8 mouse cellular contexts compared by ENCODE assay signal in genomic region chr1:135850722-135851512, GRCm38 (mm10). TPM values are rescaled to one million over a fixed set of nuclear protein-coding genes. Genes with fewer than 3 reads are reported as not detected.
DNase-seq lines count a peak whose midpoint lies in the region; ATAC-seq and TF ChIP-seq lines count a peak whose summit lies in the region.
"Had no signal": no experiment of that assay in that cellular context is flagged by ENCODE, and none has a peak within 500 bp of the region (broad histone marks: within the 10 kb centered on the region; RNA-seq: fewer than 3 reads in every experiment).

No protein-coding gene starts in this region.

- no peak for TF ChIP-seq POLR2A in cortical plate, adult 2 months (IDR thresholded peaks at IDR 0.05; ENCODE audit: extremely low read depth, insufficient read depth, low read length)

- ATAC-seq in midbrain, postnatal 0 days (ENCODE audit: low FRiP score) = no peak
- ATAC-seq in midbrain, embryonic 13.5 days = no peak
- ATAC-seq in kidney, postnatal 0 days (replicated peaks; ENCODE audit: low FRiP score, low read depth) = no peak

- no peak overlapping the region for H3K4me3 ChIP-seq in midbrain, postnatal 0 days (ENCODE audit: low read depth, low read length)
- no peak overlapping the region for H3K4me3 ChIP-seq in midbrain, embryonic 13.5 days (replicated peaks)
- no peak overlapping the region for H3K4me3 ChIP-seq in cortical plate, adult 2 months (ENCODE audit: insufficient read depth, low read length)
- H3K4me3 ChIP-seq in kidney, postnatal 0 days (replicated peaks; ENCODE audit: low read depth, low read length) = no peak overlapping the region
- H3K4me3 ChIP-seq: embryonic facial prominence, embryonic 13.5 days had no signal

- no peaks in the 10 kb centered on the region for H3K4me1 ChIP-seq in midbrain, postnatal 0 days (ENCODE audit: insufficient read depth, low read length)
- peaks cover 19% of the 10 kb centered on the region for H3K4me1 ChIP-seq in midbrain, embryonic 13.5 days (replicated peaks)
- no peaks in the 10 kb centered on the region for H3K4me1 ChIP-seq in cortical plate, adult 2 months (ENCODE audit: control insufficient read depth, insufficient read depth, low read length)
- H3K4me1 ChIP-seq in kidney, postnatal 0 days (replicated peaks; ENCODE audit: insufficient read depth, low read length) = no peaks in the 10 kb centered on the region

- peak; percentile 43 for DNase-seq in midbrain, postnatal 0 days (ENCODE audit: low spot score)
- DNase-seq in NIH3T3 (ENCODE audit: low read depth) = peak; percentile 85
- DNase-seq in kidney, postnatal 0 days (ENCODE audit: low spot score) = peak; percentile 54
- peak; percentile 46 for DNase-seq in lung, postnatal 36 days
- no peak for DNase-seq in cerebellum, adult 8-10 months

- no peak overlapping the region for H3K4me2 ChIP-seq in midbrain, postnatal 0 days (ENCODE audit: low read depth, low read length, poor library complexity, severe bottlenecking)
- no peak overlapping the region for H3K4me2 ChIP-seq in midbrain, embryonic 13.5 days (replicated peaks)
- no peak overlapping the region for H3K4me2 ChIP-seq in kidney, postnatal 0 days (ENCODE audit: low read length)
- H3K4me2 ChIP-seq: embryonic facial prominence, embryonic 13.5 days had no signal

- WGBS in midbrain, postnatal 0 days = 74% methylated on average over 11 of the region's 12 CpGs
- WGBS in midbrain, embryonic 13.5 days = 69% methylated on average over 12 of the region's 12 CpGs
- 72% methylated on average over 12 of the region's 12 CpGs for WGBS in kidney, postnatal 0 days

- H3K36me3 ChIP-seq in midbrain, postnatal 0 days (ENCODE audit: insufficient read depth, low read length) = no peaks in the 10 kb centered on the region
- H3K36me3 ChIP-seq in midbrain, embryonic 13.5 days = no peaks in the 10 kb centered on the region
- H3K36me3 ChIP-seq in kidney, postnatal 0 days (ENCODE audit: insufficient read depth, low read length) = no peaks in the 10 kb centered on the region
- H3K36me3 ChIP-seq: embryonic facial prominence, embryonic 13.5 days had no signal

- H3K27me3 ChIP-seq in midbrain, postnatal 0 days (ENCODE audit: insufficient read depth, low read length) = no peaks in the 10 kb centered on the region
- H3K27me3 ChIP-seq in midbrain, embryonic 13.5 days = no peaks in the 10 kb centered on the region
- no peaks in the 10 kb centered on the region for H3K27me3 ChIP-seq in kidney, postnatal 0 days (ENCODE audit: insufficient read depth, low read length)
- H3K27me3 ChIP-seq: embryonic facial prominence, embryonic 13.5 days had no signal

- H3K9me3 ChIP-seq in midbrain, postnatal 0 days (ENCODE audit: low read length) = no peaks in the 10 kb centered on the region
- no peaks in the 10 kb centered on the region for H3K9me3 ChIP-seq in midbrain, embryonic 13.5 days
- no peaks in the 10 kb centered on the region for H3K9me3 ChIP-seq in kidney, postnatal 0 days (replicated peaks; ENCODE audit: low read length)
- H3K9me3 ChIP-seq: embryonic facial prominence, embryonic 13.5 days had no signal

- H3K9ac ChIP-seq in midbrain, postnatal 0 days (replicated peaks; ENCODE audit: low read length, poor library complexity, severe bottlenecking) = no peak overlapping the region
- no peak overlapping the region for H3K9ac ChIP-seq in midbrain, embryonic 13.5 days (replicated peaks)
- no peak overlapping the region for H3K9ac ChIP-seq in kidney, postnatal 0 days (ENCODE audit: low read depth, low read length)
- H3K9ac ChIP-seq: embryonic facial prominence, embryonic 13.5 days had no signal

- H3K27ac ChIP-seq in midbrain, postnatal 0 days (ENCODE audit: low read depth, low read length) = no peak overlapping the region
- no peak overlapping the region for H3K27ac ChIP-seq in midbrain, embryonic 13.5 days
- no peak overlapping the region for H3K27ac ChIP-seq in cortical plate, adult 2 months (ENCODE audit: insufficient read depth, low read length)
- H3K27ac ChIP-seq in kidney, postnatal 0 days = no peak overlapping the region
- H3K27ac ChIP-seq: embryonic facial prominence, embryonic 13.5 days had no signal

- TF ChIP-seq CTCF in midbrain, postnatal 0 days (IDR thresholded peaks at IDR 0.05) = peak; percentile 59
- peak; percentile 65 for TF ChIP-seq CTCF in cortical plate, adult 2 months (IDR thresholded peaks at IDR 0.05; ENCODE audit: extremely low read depth, insufficient read depth, low read length)
- TF ChIP-seq CTCF in kidney, postnatal 0 days (IDR thresholded peaks at IDR 0.05; ENCODE audit: low read depth) = peak; percentile 70

RNA-seq across cellular contexts. Expression of gene Tnnt2, which starts 14.8 kb away (rescaled TPM):
- 0.52 and 1.0 TPM in 2 replicates for total RNA-seq in midbrain, postnatal 0 days (2014; rRNA removed)
- polyA plus RNA-seq in midbrain, postnatal 0 days (2015; fragmentation: Nextera tagmentation; extraction: Ambion mirVana) = 0.51 and 1.3 TPM in 2 replicates
- 0.26 and 0.55 TPM in 2 replicates for polyA plus RNA-seq in midbrain, embryonic 13.5 days (2015; fragmentation: Nextera tagmentation; extraction: Ambion mirVana)
- 15.4 and 16.2 TPM in 2 replicates for polyA plus RNA-seq in cortical plate, adult 2 months (2012; rRNA removed)
- 2.0 and 5.7 TPM in 2 replicates for polyA plus RNA-seq in kidney, postnatal 0 days (2015; fragmentation: Nextera tagmentation; extraction: Ambion mirVana)

RNA-seq across cellular contexts. Expression of gene Lad1, which starts 32.5 kb away (rescaled TPM):
- total RNA-seq in midbrain, postnatal 0 days (2014; rRNA removed) = 0.90 and 1.9 TPM in 2 replicates
- 0.56 and 0.64 TPM in 2 replicates for polyA plus RNA-seq in midbrain, postnatal 0 days (2015; fragmentation: Nextera tagmentation; extraction: Ambion mirVana)
- 0.36 and 0.37 TPM in 2 replicates for polyA plus RNA-seq in midbrain, embryonic 13.5 days (2015; fragmentation: Nextera tagmentation; extraction: Ambion mirVana)
- 2.9 and 3.0 TPM in 2 replicates for polyA plus RNA-seq in cortical plate, adult 2 months (2012; rRNA removed)
- 28.4 and 33.2 TPM in 2 replicates for polyA plus RNA-seq in kidney, postnatal 0 days (2015; fragmentation: Nextera tagmentation; extraction: Ambion mirVana)
